Mouse (Mus musculus): ENCODE results near the gene Dock11. TPM values are rescaled to one million over a fixed set of nuclear protein-coding genes. Genes with fewer than 3 reads are reported as not detected.
A peak's percentile ranks its signal among the peaks of the same experiment; 100 is the strongest.

Dock11 gene
- polyA plus RNA-seq, 1 experiment from 2014 or later = 17.0 TPM

- Histone ChIP-seq H3K9ac (no peak overlapping the region), H3K9me3 (replicated peaks) (no peaks in the 10 kb centered on the region), H3K4me1 (no peaks in the 10 kb centered on the region), H3K4me3 (no peak overlapping the region), H3K36me3 (ENCODE audit: poor library complexity, severe bottlenecking) (no peaks in the 10 kb centered on the region), H3K27me3 (no peaks in the 10 kb centered on the region), H3K4me2 (no peak overlapping the region), H3K27ac (no peak overlapping the region)
- ATAC-seq = no peak
- WGBS = 91% methylated on average over 1 of the region's 1 CpGs
Measured at GRCm38 (mm10) chrX:36047451-36047850, 158.8 kb downstream of the Dock11 start.

GRCm38 (mm10) chrX:36050312-36050711 is 161.7 kb downstream of the Dock11 start:
- H3K27ac ChIP-seq = no peak overlapping the region
- H3K36me3 ChIP-seq (ENCODE audit: poor library complexity, severe bottlenecking) = no peaks in the 10 kb centered on the region
- no peaks in the 10 kb centered on the region for H3K9me3 ChIP-seq (replicated peaks)
- no peak overlapping the region for H3K9ac ChIP-seq
- H3K4me1 ChIP-seq = no peaks in the 10 kb centered on the region
- H3K4me2 ChIP-seq = no peak overlapping the region
- ATAC-seq = no peak
- no peak overlapping the region for H3K4me3 ChIP-seq
- H3K27me3 ChIP-seq = no peaks in the 10 kb centered on the region

DNA sequence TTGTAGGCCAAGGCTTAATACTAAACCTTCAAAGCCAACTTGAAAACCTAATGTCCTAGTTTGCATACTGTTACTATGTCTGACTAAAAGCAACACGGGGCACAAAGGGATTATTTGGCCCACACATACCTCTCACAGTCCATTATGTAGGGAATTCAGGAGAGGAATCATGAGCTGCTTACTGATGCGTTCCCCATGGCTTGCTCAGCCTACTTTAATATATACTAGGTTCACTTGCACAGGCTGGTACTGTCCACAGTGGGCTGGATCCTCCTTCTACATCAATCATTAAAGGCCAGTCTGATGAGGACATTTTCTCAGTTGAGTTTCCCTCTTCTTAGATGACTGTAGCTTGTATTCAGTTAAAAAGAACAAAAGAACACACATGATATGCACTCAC is 185.4 kb downstream of the Dock11 start:
- no peak overlapping the region for H3K4me3 ChIP-seq
- no peaks in the 10 kb centered on the region for H3K4me1 ChIP-seq
- H3K27ac ChIP-seq = no peak overlapping the region
- no peak overlapping the region for H3K9ac ChIP-seq
- H3K9me3 ChIP-seq (replicated peaks) = no peaks in the 10 kb centered on the region
- 76% methylated on average over 2 of the region's 2 CpGs for WGBS
- no peak for ATAC-seq
- no peaks in the 10 kb centered on the region for H3K36me3 ChIP-seq (ENCODE audit: poor library complexity, severe bottlenecking)
- H3K4me2 ChIP-seq = no peak overlapping the region
- H3K27me3 ChIP-seq = no peaks in the 10 kb centered on the region

- no peak for ATAC-seq
- no peaks in the 10 kb centered on the region for H3K9me3 ChIP-seq (replicated peaks)
- WGBS = 80% methylated on average over 4 of the region's 4 CpGs
- no peaks in the 10 kb centered on the region for H3K4me1 ChIP-seq
- H3K9ac ChIP-seq = no peak overlapping the region
- no peaks in the 10 kb centered on the region for H3K27me3 ChIP-seq
- no peaks in the 10 kb centered on the region for H3K36me3 ChIP-seq (ENCODE audit: poor library complexity, severe bottlenecking)
- no peak overlapping the region for H3K27ac ChIP-seq
- H3K4me2 ChIP-seq = no peak overlapping the region
- no peak overlapping the region for H3K4me3 ChIP-seq
Measured at GRCm38 (mm10) chrX:36077164-36077563, 188.5 kb downstream of the Dock11 start.

GRCm38 (mm10) chrX:36082917-36083316 is 194.3 kb downstream of the Dock11 start:
- Histone ChIP-seq H3K27me3 (no peaks in the 10 kb centered on the region), H3K9ac (no peak overlapping the region), H3K4me2 (no peak overlapping the region), H3K36me3 (ENCODE audit: poor library complexity, severe bottlenecking) (no peaks in the 10 kb centered on the region), H3K9me3 (replicated peaks) (no peaks in the 10 kb centered on the region), H3K27ac (no peak overlapping the region), H3K4me1 (no peaks in the 10 kb centered on the region), H3K4me3 (no peak overlapping the region)
- WGBS = 65% methylated on average over 1 of the region's 1 CpGs
- ATAC-seq = no peak

- H3K27ac ChIP-seq = no peak overlapping the region
- H3K9me3 ChIP-seq (replicated peaks) = no peaks in the 10 kb centered on the region
- no peaks in the 10 kb centered on the region for H3K27me3 ChIP-seq
- no peak overlapping the region for H3K4me3 ChIP-seq
- no peak for ATAC-seq
- WGBS = 94% methylated on average over 6 of the region's 6 CpGs
- no peaks in the 10 kb centered on the region for H3K36me3 ChIP-seq (ENCODE audit: poor library complexity, severe bottlenecking)
- H3K9ac ChIP-seq = no peak overlapping the region
- H3K4me1 ChIP-seq = no peaks in the 10 kb centered on the region
- no peak overlapping the region for H3K4me2 ChIP-seq
Measured at GRCm38 (mm10) chrX:36088464-36089256, 200.0 kb downstream of the Dock11 start.

DNA sequence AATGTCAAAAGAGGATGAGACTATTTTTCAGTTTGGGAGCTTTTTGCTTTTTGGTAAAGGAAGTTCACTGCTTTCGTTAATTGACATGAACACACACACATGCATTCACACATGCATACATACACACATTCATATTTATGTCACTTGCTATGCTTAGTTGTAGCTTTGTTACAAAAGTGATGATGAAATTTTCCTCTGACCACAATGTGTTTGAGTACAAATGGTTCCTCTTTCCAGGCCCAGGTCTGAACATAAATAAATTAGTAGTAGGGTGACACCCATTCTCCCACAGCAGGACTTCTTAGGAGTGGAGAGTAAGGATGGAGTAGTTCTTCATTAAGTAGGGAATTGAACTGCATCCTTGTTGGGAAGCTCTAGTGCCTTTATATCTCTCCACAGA is 212.3 kb downstream of the Dock11 start:
- 100% methylated on average over 1 of the region's 1 CpGs for whole genome bisulfite sequencing
- Histone ChIP-seq H3K27me3 (no peaks in the 10 kb centered on the region), H3K4me2 (no peak overlapping the region), H3K27ac (no peak overlapping the region), H3K4me1 (no peaks in the 10 kb centered on the region), H3K4me3 (no peak overlapping the region), H3K9me3 (replicated peaks) (no peaks in the 10 kb centered on the region), H3K9ac (no peak overlapping the region), H3K36me3 (ENCODE audit: poor library complexity, severe bottlenecking) (no peaks in the 10 kb centered on the region)
- no peak for ATAC-seq

- no peaks in the 10 kb centered on the region for H3K36me3 ChIP-seq (ENCODE audit: poor library complexity, severe bottlenecking)
- no peak for ATAC-seq
- no peak overlapping the region for H3K9ac ChIP-seq
- WGBS = 80% methylated on average over 3 of the region's 3 CpGs
- no peaks in the 10 kb centered on the region for H3K27me3 ChIP-seq
- H3K4me3 ChIP-seq = no peak overlapping the region
- no peaks in the 10 kb centered on the region for H3K9me3 ChIP-seq (replicated peaks)
- H3K4me2 ChIP-seq = no peak overlapping the region
- no peak overlapping the region for H3K27ac ChIP-seq
- no peaks in the 10 kb centered on the region for H3K4me1 ChIP-seq
Measured at GRCm38 (mm10) chrX:36101318-36101717, 212.7 kb downstream of the Dock11 start.

GRCm38 (mm10) chrX:36108601-36109000 is 220.0 kb downstream of the Dock11 start:
- no peak overlapping the region for H3K4me3 ChIP-seq
- no peak overlapping the region for H3K9ac ChIP-seq
- no peaks in the 10 kb centered on the region for H3K36me3 ChIP-seq (ENCODE audit: poor library complexity, severe bottlenecking)
- H3K27ac ChIP-seq = no peak overlapping the region
- no peak overlapping the region for H3K4me2 ChIP-seq
- ATAC-seq = no peak
- no peaks in the 10 kb centered on the region for H3K9me3 ChIP-seq (replicated peaks)
- 34% methylated on average over 3 of the region's 3 CpGs for WGBS
- H3K4me1 ChIP-seq = no peaks in the 10 kb centered on the region
- no peaks in the 10 kb centered on the region for H3K27me3 ChIP-seq

GRCm38 (mm10) chrX:36111622-36112421 is 223.2 kb downstream of the Dock11 start, which contains the start of gene Il13ra1:
TSS of gene Il13ra1 (plus strand) at chrX:36112110.
- Histone ChIP-seq H3K4me1 (no peaks in the 10 kb centered on the region), H3K4me2 (peak within 1 kb of the TSS; percentile 78), H3K27me3 (no peaks in the 10 kb centered on the region), H3K9me3 (replicated peaks) (no peaks in the 10 kb centered on the region), H3K9ac (peak within 1 kb of the TSS; percentile 53), H3K4me3 (peak within 1 kb of the TSS; percentile 46), H3K36me3 (ENCODE audit: poor library complexity, severe bottlenecking) (no peaks in the 10 kb centered on the region), H3K27ac (no peak within 1 kb of the TSS)
- ATAC-seq = peak; percentile 65
- WGBS = 22% methylated on average over 40 of the region's 51 CpGs

GRCm38 (mm10) chrX:36112422-36112750 is 223.8 kb downstream of the Dock11 start:
- Histone ChIP-seq H3K27ac (no peak overlapping the region), H3K9ac (peak overlapping the region; percentile 53), H3K4me3 (peak overlapping the region; percentile 46), H3K27me3 (no peaks in the 10 kb centered on the region), H3K36me3 (ENCODE audit: poor library complexity, severe bottlenecking) (no peaks in the 10 kb centered on the region), H3K4me1 (no peaks in the 10 kb centered on the region), H3K9me3 (replicated peaks) (no peaks in the 10 kb centered on the region), H3K4me2 (peak overlapping the region; percentile 78)
- no peak for ATAC-seq
- WGBS = 10% methylated on average over 9 of the region's 9 CpGs

GRCm38 (mm10) chrX:36115171-36115570 is 226.5 kb downstream of the Dock11 start:
- no peaks in the 10 kb centered on the region for H3K9me3 ChIP-seq (replicated peaks)
- H3K4me3 ChIP-seq = no peak overlapping the region
- 89% methylated on average over 4 of the region's 4 CpGs for WGBS
- no peaks in the 10 kb centered on the region for H3K27me3 ChIP-seq
- H3K36me3 ChIP-seq (ENCODE audit: poor library complexity, severe bottlenecking) = no peaks in the 10 kb centered on the region
- ATAC-seq = no peak
- H3K27ac ChIP-seq = no peak overlapping the region
- H3K4me2 ChIP-seq = no peak overlapping the region
- H3K9ac ChIP-seq = no peak overlapping the region
- H3K4me1 ChIP-seq = no peaks in the 10 kb centered on the region

All from forebrain, embryonic 13.5 days (tissue).